Mouse (Mus musculus): ENCODE data around the gene Micu1.

Gene Micu1

DNA sequence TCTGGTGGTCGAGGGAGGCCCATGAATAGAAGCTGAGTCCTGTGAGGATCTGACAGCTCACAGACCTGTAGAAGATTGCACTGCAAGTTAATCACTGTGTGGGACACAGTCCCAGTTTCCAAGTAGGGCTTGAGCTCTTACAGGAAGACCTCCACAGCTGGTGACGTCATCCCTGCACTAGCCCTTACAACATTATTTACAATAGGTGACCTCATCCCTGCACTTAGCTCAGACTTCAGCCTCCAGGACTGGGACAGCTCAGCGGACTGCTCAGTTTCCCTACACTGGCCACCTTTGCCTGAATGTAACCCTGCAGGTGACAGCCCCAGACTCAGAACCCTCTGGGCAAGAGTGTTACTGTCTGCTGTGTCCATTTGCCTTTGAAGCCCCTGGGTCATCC is 75.0 kb downstream of the Micu1 start:
- no peak for DNase-seq (ENCODE audit: low spot score)

DNA sequence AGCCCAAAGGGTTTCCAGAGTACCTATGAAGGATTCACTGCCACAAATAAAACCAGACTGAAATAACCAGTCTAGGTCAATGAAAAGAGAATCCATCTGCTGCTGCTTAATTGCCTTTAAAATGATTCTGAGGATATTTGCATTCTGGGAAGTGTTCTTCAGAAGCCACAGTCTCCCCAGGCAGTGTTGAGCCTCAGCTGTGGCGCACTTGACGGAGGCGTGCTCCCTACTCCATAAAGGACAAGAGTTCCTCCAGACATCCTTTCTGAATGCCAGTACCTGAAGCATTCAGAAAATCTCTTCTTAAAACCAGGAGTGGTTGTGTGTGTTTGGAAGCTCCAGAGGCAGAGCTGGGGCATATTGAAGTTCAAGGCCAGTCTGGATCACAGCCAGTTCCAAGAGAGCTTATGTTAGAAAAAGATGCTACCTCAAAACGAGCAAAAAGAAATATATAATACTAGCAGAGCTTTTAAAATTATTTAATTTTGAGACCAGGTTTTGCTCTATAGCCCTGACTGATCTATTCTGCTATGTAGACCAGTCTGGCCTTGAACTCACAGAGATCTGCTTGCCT is 75.9 kb downstream of the Micu1 start:
- no peak for DNase-seq (ENCODE audit: low spot score)

DNA sequence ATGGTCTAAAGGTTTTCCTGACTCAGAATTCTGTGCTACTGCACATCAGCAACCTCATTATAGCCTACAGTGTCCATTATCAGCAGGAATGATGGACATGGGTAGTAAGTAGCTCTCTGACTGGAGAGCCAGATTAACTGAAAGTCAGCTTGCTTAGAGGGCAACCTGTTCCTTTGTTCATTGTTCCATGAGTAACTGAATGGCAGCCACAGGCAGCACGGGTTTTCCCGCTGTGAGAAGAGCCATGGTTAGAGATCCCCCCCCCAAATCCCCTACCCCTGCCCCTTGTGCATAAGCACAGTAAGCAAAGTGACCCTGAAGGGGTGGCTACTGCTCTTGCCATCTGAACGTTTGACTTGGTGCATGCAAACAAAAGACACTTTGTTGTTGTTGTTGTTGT is 78.4 kb downstream of the Micu1 start:
- peak; percentile 55 for DNase-seq (ENCODE audit: low spot score)

DNA sequence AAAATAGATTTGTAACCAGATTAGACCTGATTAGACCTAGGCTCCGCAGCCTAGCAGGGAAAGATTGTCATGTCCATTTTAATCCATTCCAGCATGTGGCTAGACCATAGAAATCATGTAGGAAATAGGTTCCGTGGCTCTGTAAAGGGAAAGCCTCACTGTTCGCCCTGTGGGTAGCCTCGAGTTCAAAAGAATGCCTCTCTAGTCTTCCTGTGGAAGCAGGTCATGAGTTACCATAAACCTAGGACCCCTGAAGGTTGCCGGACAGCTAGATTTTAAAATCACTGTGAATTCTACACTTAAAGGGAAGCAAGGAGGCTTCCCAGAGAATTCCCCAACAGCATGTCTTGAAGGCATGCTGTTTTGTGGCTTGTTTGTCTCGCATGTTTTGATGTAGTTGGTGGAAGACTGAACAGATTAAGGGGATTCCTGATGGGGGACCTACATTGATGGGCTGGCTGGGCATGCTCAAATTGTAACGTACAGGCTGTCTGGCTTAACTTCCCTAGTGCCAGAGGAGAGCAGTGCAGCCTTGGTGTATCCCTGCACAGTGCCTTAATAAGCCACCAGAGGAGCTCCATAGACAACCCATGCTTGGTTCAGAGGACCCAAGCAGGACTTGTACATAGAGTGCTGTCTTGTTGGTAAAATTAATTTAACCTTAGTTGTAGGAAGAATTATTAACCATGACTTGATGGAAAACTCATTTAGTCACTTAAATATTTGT is 79.1 kb downstream of the Micu1 start:
- peak; percentile 57 for DNase-seq (ENCODE audit: low spot score)

DNA sequence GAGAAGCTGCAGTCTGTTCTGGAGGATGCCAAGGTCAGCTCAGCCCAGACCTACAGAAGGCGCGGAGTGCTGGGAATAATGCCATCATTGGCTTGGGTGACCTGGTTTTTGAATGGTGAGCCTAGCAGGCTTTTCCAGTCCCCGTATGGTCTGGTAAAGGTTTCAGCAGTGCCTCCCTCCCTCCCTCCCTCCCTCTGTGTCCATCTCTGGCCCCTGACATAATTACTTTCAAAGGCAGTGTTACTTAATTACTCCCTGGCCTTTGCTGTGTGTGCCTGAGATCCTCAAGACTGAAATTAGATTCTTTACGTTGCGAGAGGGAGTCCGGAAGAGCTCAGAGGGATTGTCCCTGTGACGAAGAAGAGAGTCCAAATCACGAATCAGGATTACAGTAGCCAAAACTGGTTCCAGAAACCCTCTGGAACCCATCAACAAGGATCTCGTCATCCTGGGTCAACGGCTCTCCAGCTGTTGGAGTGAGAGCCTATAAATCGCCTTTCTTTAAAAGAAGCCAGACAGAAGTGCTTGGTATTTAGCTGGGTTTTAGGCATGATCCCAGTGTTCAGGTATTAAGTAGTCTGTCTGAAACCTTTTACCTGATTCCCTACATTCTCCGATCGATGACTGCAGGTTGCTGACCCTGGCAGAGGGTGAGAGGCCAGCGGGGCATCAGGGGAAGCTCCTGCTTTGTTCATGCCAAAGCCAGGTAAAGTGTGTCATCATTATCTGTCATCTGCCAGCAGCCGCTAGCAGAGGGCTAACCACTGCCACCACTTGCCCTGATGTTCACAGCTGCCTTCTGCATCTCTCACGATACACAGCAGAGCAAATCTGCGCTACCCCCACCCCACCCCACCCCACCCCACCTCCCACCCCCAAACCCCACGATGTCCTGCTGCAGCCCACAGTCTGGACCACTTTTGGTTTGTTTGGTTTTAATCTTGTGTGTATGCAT is 82.7 kb downstream of the Micu1 start:
- peak; percentile 67 for DNase-seq (ENCODE audit: low spot score)

DNA sequence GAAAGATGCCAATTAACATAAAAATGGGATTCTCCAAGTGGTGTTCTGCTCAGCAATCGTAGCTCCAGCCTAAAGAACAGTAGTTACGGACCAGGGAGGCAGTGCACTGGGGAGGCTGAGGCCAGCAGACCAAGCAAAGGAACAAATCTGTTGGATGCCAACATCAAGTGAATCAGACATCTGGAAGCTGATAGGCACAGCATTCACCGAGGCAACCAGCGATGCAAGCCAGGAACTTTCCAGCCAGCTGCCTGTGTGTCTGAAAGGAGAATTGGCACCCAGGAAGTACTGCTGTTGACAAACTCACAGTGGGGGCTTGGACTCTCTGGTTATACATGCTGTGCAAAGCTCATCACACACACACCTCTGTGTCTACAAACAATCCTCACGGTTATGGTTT is 84.0 kb downstream of the Micu1 start:
- DNase-seq (ENCODE audit: low spot score), result no peak

DNA sequence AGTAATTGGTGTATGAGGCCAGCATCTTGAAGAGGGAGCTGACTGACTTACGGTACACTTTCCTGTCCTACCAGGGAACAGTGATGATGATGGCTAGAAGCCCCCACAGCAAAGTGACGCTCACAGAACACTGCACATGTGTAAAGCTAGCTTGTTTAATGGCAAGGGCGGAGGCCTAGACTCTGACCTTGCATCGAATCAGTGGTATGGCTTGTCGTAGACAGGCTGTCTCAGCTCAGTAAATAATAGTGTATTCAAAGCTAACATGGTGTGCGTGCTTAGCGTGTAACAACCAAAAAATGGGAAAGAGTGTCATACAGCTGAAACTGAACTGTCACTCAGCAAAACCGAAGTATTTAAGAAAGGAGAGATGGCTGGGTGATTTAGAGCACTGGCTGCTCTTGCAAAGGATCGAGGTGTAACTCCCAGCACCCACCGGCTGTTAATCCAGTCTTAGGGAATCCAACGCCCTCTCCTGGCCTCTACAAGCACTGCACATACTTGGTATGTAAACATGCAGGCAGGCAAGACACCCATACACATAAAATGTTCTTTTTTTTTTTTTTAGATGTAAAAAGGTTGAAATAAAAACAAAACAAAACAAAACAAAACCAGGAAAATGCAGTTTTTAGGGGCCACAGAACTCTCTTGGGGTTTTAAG is 85.0 kb downstream of the Micu1 start:
- DNase-seq (ENCODE audit: low spot score), result no peak

DNA sequence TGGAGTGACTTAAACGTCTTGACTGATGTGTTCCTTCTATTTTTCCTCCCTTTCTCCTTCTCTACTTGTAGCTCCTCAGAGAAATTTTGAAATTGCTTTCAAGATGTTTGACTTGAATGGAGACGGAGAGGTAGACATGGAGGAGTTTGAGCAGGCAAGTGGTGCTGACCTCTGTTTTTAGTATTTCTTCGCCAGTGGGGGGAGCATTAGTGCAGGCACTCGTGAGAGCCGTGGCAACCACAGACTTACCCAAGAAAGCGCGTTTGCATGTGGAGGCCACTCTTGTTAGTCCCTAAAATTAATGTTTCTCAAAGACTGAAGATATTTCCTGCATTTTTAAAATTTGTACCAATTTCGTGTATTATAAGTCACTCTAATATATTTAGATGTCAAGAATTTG is 85.6 kb downstream of the Micu1 start:
- no peak for DNase-seq (ENCODE audit: low spot score)

DNA sequence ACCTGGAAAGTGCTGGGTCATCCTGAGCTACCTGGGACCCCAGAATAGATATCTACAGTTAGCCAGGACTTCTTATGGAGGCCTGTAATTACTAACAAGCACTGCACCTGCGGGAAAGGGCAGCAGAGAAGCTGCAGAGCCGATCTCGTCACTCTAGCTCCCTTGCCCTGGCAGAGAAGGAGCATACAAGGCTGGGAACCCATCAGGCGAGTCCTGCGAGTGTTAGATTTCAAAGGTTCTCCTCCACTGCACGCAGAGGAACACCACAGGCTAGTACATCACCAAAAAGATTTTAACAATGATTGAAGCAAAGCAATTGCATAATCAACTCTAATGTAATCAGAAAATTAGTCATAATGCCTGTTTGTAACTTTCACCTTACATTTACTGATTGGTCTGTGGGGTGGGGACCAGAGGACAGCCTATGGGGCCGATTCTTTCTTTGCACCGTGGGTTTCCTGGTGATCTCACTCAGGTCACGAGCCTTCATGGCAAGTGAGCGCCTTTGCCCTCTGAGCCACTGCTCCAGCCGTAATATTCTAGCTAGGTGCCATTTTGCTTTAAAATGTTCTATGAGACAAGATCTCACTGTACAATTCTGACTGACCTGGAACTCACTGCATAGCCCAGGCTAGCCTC is 88.1 kb downstream of the Micu1 start:
- no peak for DNase-seq (ENCODE audit: low spot score)

DNA sequence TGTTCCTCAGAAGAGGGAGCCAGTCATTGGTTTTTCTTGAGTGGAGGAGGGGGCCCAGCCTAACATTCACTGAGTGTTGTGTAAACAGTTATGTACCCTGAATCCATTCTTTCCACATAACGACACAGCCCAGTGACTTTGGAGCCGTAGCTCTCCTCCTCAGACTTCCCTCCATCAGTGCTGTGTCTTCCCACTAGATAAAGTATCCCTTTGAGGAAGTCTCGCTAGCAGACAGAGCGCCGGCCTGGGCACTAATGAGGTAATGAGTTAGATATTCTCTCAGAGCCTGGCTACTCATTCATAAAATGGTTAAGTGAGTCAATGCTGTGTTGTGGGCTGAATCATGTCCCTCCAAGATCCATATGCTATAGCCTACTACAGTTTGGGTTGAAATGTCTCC is 89.6 kb downstream of the Micu1 start:
- DNase-seq (ENCODE audit: low spot score), result no peak

DNA sequence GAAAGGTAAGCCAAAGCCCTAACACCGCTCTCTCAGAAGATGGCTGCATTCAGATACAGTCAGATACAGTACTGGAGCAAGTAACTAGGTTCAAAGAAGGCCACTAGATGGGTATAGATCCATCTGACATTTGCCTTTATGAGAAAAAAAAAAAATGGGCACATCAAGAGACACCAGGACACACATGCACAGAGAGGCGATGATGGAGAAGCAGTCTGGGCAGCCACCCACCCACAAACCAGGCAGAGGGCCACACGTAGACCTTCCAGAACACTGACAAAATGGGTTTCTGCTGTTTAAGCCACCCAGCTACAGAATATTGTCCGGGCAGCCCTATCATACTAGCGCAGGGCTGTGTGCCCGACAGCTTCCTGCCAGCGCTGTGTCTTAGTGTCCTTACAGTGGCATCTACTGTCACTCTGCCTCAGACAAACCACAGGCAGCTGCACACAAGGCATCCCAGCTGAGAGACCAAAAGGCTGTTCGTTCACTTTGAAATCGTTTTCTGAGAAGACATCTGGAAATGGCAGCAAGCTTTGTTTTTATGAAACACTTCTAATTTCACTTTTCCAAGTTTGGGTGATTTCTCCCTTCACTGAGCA is 90.4 kb downstream of the Micu1 start:
- no peak for DNase-seq (ENCODE audit: low spot score)

DNA sequence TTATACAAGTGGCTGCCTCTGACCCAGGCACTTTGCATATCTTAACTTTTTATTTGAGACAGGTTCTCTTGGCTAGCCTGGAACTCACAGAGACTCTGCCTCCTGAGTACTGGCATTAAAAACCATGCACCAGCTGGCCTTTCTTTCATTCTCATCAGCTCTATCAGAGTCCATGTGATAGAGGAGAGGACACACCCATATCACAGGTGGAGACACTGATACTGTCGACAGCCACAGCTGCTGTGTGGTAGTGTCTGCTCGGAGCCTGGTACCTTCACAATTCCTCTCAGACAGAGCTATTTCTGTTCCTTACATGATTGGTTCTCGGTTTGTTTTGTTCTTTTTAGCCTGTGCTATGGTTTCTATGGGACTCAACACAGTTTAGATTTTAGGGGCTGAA is 91.2 kb downstream of the Micu1 start:
- no peak for DNase-seq (ENCODE audit: low spot score)

DNA sequence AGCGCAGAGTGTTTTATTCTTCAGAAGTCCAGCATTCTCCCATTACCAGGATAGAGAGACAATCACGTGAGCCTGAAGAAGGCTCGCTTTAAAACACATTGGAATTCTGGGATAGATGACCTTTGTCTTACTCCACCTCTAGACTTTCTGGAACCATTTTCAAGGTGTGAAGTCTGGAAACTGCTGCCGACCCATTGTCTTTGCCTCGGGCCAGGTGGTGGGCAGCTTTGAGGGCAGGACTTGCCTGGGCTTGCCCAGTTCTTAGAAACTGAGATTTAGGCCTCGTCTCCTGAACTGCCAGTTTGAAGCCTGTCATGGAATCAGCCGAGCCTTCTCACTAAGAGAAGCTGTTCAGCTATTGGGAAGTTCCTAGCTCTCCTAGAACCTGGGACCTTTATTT is 92.8 kb downstream of the Micu1 start:
- no peak for DNase-seq (ENCODE audit: low spot score)

DNA sequence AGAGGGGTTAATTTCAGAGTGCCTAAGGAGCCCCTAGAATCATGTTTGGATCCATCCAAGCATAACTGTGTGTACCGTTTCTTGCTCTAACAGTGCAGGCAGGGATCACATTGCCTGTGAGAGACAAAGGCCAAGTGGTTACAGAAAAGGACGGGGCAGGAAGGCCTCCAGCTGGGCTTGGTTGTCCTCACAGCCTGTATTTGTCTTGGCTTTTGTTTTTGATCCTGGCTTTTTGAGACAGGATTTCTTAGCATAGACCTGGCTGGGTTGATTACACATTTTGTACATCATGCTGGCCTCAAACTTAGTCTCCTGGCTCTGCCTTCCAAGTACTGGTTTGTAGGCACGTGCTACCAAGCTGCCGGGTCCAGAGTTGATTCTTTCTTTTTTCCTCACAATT is 93.6 kb downstream of the Micu1 start:
- DNase-seq (ENCODE audit: low spot score), result no peak

DNA sequence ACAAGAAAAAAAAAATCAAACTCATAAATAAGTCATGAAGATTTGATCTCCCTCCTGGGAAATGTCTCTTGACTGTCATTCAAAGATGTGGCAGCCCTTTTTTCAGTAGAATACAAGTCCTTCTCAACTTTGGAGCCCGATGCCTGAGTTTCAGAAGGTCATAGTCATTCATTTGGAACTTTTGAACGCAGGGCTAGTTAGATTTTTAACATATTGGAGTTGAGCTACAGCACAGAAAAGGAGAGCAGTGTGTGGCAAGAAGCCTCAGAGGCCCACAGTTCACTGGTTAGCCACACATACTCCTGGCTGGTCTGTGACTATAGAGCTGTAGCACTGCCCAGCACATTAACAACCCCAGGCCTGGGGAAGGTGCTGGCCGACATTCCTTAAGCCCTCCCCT is 96.1 kb downstream of the Micu1 start:
- DNase-seq (ENCODE audit: low spot score), result no peak

DNA sequence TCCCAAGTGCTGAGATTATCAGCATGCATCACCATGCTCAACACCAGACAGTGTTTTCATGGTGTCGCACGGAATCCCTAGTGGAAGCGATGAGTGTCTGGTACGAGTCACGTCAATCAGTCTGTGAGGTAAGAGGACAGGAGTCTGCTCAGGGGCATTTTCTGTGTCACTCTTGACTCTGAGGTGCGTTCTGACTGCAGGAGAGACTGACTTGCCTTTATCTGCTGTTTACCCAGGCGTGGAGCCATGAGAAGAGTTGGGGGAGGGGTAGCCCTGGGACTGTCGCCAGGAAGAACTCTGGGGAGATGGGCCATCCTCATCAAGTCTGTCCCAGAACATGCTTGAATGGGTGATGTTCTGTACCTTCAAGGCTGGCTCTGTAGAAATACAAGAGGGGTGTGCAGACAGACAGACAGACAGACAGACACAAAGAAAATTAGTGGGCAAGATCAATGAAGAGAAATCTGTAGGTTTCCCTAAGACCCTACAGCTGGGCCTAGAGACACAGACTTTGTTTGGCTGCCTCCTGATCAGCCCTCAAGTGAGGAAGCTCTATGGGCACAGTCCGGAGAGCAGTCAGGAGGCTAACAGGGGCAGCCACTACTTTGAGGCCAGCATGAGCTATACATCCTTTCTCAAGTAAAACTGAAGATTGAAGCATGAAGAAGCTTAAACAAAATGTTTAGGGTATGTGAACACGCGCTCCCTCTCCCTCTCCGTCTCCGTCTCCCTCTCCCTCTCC is 97.2 kb downstream of the Micu1 start:
- peak; percentile 28 for DNase-seq (ENCODE audit: low spot score)

DNA sequence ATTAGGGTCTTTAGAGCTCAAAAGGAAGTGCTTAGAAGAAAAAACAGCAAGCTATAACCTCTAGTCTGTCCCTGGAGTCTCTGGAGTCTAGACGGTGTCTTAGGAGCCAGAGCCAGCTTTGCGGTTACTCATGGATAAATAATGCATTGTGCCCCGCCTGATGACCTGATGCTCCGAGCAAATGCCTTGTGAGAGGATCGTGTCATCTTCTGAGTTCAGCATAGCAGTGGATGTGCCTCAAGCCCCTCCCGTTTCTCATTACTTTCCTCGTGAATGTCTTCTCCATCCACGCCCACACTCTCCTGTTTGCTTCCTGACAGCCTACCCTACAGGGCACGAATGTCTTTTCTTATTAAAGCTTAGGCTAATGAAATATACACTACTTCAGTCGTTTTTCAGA is 97.9 kb downstream of the Micu1 start:
- DNase-seq (ENCODE audit: low spot score), result peak; percentile 87

DNA sequence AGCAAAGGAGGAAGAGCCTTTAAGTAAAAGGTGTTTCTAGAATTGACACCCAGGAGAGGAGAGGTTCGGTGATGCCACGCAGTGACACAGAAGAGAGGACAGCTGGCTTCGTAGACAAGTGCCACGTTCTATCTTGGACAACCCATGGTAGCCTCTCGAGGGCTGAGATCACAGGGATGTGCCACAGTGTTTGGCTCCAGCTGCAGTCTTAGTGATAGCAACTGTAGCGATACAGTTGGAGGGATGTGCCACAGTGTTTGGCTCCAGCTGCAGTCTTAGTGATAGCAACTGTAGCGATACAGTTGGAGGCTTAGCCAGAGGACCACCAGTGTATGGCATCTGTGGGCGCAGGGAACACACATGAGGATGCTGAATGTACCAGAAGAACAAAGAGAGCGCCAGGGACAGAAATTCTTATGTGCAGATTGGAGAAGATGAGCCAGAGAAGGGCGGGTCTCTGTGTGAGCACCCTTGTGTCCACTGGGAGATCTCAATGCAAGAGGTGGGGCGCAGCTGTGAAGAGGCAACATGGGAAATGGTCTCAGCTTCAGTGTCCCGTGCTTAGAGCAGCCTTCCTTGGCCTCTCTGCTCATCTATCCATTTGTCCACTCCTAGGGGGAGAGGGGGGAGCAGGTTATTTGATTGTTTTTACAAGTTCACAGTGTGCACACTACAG is 98.7 kb downstream of the Micu1 start:
- DNase-seq (ENCODE audit: low spot score), result no peak

DNA sequence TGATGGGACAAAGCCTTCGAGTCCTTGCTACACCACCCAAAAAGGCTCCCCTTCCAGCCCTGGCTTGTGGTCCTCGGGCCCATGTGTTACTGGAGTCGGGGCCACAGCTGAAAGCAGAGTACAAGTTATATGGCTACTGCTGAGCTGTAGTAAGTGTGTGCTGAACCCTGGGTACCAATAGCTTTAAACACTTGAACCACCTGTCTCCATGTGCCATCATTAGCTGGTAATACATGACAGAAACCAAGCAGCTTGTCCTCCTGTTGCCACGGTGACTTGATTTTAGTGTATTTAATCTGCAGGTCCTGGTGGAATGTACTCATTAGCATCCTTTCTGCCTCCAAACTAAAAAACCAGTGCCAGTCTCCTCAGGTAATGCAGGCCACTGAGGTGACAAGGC is 106.4 kb downstream of the Micu1 start:
- DNase-seq (ENCODE audit: low spot score), result no peak

DNA sequence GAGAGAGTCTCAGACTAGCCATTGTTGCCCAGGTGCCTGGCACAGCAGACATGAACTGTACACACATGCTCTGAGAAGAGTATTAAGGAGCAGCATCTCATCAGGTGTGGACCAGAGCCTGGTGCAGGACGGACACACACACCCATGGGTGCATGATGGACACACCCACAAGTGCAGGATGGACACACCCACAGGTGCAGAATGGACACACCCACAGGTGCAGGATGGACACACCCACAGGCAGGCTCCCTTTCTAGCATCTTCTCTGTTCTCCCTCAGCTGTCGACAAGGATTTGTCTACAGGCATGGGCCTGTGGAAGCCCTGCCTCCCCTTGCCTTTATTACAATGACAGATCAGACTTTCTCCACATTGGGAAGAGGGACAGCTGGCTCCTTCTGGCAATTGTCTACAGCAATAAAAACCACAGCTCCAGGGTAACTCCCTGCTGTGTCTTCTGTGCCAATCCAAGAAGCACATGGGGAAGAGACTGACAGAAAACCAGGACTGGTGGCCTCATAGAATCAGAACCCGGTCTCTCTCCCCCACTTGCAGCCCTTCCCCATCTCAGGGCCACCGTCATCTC is 107.8 kb downstream of the Micu1 start:
- no peak for DNase-seq (ENCODE audit: low spot score)
